ENCODE assay signal across 17 mouse cellular contexts in the genomic region with DNA sequence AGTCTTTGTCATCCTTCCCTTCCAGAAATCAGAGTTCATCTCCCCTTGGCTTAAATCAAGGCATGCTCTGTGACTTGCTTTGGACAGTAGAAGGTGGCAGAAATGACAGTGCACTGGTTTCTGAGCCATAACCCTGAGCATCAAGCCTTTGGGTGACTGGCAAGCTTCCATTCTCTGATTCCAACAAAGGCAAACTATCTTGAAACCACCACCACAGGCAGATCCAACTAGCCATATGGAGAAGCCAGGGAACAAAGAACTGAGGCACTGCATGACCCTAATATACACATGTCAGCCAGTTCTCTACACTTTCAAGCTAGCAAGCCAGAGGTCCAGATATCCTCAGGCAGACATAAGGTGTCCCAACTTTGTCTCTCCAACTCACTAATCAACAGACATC.
DNase-seq lines count a peak whose midpoint lies in the region.
"Had no signal": no experiment of that assay in that cellular context is flagged by ENCODE, and none has a peak within 500 bp of the region (broad histone marks: within the 10 kb centered on the region; RNA-seq: fewer than 3 reads in every experiment).

No protein-coding gene starts in this region.

- H3K79me2 ChIP-seq in macrophage (ENCODE audit: inconsistent target), result no peaks in the 10 kb centered on the region

- H3K36me3 ChIP-seq in macrophage (ENCODE audit: inconsistent target), result no peaks in the 10 kb centered on the region
- H3K36me3 ChIP-seq: embryonic facial prominence, embryonic 10.5 days; embryonic facial prominence, embryonic 12.5 days; forebrain, embryonic 15.5 days; G1E had no signal

- DNase-seq in cerebellum, adult 11 months, result peak; percentile 10
- no peak for DNase-seq in cerebellum, adult 8-10 months
- peak; percentile 24 to 45 for DNase-seq in cerebellum, adult 18-20 months
- DNase-seq in cerebellum, postnatal 14 days, result no peak
- peak; percentile 65 for DNase-seq in brain, adult 2 months (ENCODE audit: low read depth, low spot score)
- DNase-seq in kidney, postnatal 36 days, result no peak
- DNase-seq: adrenal gland, adult 8-10 months; adrenal gland, postnatal 14 days; adrenal gland, postnatal 36 days; B cell, adult 2 months; forebrain, postnatal 0 days had no signal

- H3K27ac ChIP-seq in macrophage, result peak overlapping the region; percentile 59
- H3K27ac ChIP-seq: embryonic facial prominence, embryonic 10.5 days; embryonic facial prominence, embryonic 12.5 days; forebrain, embryonic 13.5 days; forebrain, embryonic 15.5 days had no signal

- no peak overlapping the region for H3K4me3 ChIP-seq in macrophage (ENCODE audit: inconsistent target)
- H3K4me3 ChIP-seq: embryonic facial prominence, embryonic 10.5 days; embryonic facial prominence, embryonic 12.5 days; forebrain, embryonic 13.5 days; forebrain, embryonic 15.5 days had no signal

Comparison
In these comparisons a context has a peak if more than half of its experiments do, and no peak if none do; other contexts are left out.
1. DNase-seq: peak in cerebellum, adult 11 months (single experiment), cerebellum, adult 18-20 months (2 of 2) and brain, adult 2 months (single experiment); none in cerebellum, adult 8-10 months (single experiment), cerebellum, postnatal 14 days (0 of 2) and kidney, postnatal 36 days (0 of 2).